Mouse (Mus musculus) stomach, embryonic 16.5 days (tissue): Measurements from ENCODE around the gene Cnnm2. TPM values are rescaled to one million over a fixed set of nuclear protein-coding genes. Genes with fewer than 3 reads are reported as not detected.

Experiments
- ATAC-seq: fragments of 200-750 bp; cut with Nextera tagmentation; 2 replicates; pipeline ENCODE4 v1.8.0; 2017; ENCODE audit warnings: moderate number of reproducible peaks, moderate TSS enrichment; ENCODE audit not compliant: insufficient read depth, low FRiP score
- H3K27ac ChIP-seq: fragments of 300-500 bp; sonication (generic); 2 replicates; pipeline ENCODE4 v1.5.1; 2014; ENCODE audit warnings: low read length
- H3K27me3 ChIP-seq: fragments of 300-500 bp; sonication (generic); 2 replicates; pipeline ENCODE4 v1.6.1; 2014; ENCODE audit warnings: low read length, control low read depth, mixed read lengths; ENCODE audit not compliant: control insufficient read depth, insufficient read depth
- H3K36me3 ChIP-seq: fragments of 300-500 bp; sonication (generic); 2 replicates; pipeline ENCODE4 v1.6.1; 2014; ENCODE audit warnings: low read length; ENCODE audit not compliant: control insufficient read depth, insufficient read depth
- H3K4me1 ChIP-seq: fragments of 300-500 bp; sonication (generic); 2 replicates; pipeline ENCODE4 v1.6.1; 2014; ENCODE audit warnings: low read length, control low read depth, mixed read lengths; ENCODE audit not compliant: control insufficient read depth, insufficient read depth
- H3K4me2 ChIP-seq: fragments of 300-500 bp; sonication (generic); 2 replicates; pipeline ENCODE4 v1.6.1; 2014; ENCODE audit warnings: low read depth, low read length, mixed read lengths
- H3K4me3 ChIP-seq: fragments of 300-500 bp; sonication (generic); replicated peaks from 2 replicates; pipeline ENCODE4 v1.5.1; 2014; ENCODE audit warnings: mild to moderate bottlenecking, low read length
- H3K9ac ChIP-seq: fragments of 300-500 bp; sonication (generic); 2 replicates; pipeline ENCODE4 v1.6.1; 2014; ENCODE audit warnings: low read length
- H3K9me3 ChIP-seq: fragments of 300-500 bp; sonication (generic); replicated peaks from 2 replicates; pipeline ENCODE4 v1.6.1; 2016; ENCODE audit warnings: low read length, control low read depth; ENCODE audit not compliant: control insufficient read depth
- WGBS: fragments of 180-500 bp; shearing (Covaris S2); extraction: QIAGEN DNeasy Blood & Tissue Kit; methylation state at CpG from one replicate; pipeline ENCODE4 v1.1.7; 2014; 5-methylcytosine and 5-hydroxymethylcytosine counted together
- polyA plus RNA-seq: library from polyadenylated mRNA; unstranded; fragments of >200 nt; fragmentation: Nextera tagmentation; extraction: Ambion mirVana; gene quantifications from 2 replicates; pipeline ENCODE4 v1.2.1, GENCODE M21; 2015

Cnnm2 gene
- polyA plus RNA-seq, 1 experiment from 2014 or later: 1.5 TPM

DNA sequence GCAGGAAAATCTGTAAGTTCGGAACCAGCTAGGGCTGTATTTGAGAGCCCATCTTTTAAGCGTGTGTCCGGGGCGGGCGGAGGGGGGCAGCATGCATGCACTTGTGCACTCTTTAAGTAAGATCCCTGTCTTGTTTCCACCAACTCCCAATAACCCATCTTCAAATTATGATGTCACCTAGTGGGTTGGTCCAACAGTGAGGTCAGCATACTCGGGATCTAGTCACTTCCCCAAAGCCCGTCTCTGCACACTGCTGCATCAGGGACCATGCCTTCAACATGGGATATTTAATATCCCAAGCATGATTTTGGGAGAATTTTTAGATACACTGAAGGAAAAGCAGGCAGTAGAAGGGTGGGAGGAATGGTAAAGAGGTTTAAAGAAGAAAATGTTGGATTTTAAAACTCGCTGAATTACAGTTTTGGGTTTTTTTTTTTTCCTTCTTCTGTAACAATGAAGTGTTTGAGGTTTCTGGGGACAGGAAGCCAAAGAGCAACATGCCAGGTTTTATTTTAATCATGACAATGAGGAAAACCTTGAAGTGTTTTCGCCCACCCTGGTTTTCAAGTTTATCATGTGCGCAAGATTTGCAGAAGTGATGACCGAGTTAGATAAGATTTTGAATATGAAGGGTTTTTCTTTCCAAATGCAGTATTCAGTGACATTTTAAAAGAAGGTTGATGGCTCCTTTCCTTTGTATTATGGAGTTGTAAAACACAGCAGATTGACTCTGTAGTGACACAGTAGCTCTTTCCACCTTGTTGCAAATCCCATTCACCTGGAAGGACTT is 76.1 kb downstream of the Cnnm2 start:
- H3K4me2 ChIP-seq: no peak overlapping the region
- no peaks in the 10 kb centered on the region for H3K4me1 ChIP-seq
- 83% methylated on average over 11 of the region's 11 CpGs for WGBS
- H3K4me3 ChIP-seq: no peak overlapping the region
- no peak overlapping the region for H3K9ac ChIP-seq
- H3K27me3 ChIP-seq: no peaks in the 10 kb centered on the region
- no peak overlapping the region for H3K27ac ChIP-seq
- no peaks in the 10 kb centered on the region for H3K36me3 ChIP-seq
- no peak for ATAC-seq
- no peaks in the 10 kb centered on the region for H3K9me3 ChIP-seq

DNA sequence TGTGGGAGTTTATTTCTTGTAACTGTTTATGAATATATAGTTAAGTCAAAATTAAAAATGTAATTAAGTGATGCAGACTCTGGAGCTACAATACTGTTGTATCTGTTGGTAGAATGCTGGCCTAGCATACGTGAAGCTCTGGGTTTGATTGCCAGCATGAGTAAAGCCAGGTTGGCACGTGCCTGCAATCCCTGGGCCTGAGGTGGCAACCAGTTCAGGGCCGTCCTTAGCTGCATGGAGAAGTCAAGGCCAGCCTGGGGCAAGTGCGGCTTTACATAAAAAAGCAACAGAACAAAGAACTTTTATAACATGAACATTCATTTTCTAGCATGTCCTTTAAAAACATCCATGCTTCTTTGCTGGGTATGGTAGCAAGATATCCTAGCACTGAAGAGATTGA is 79.6 kb downstream of the Cnnm2 start:
- no peak overlapping the region for H3K4me3 ChIP-seq
- ATAC-seq: no peak
- no peaks in the 10 kb centered on the region for H3K36me3 ChIP-seq
- H3K9me3 ChIP-seq: no peaks in the 10 kb centered on the region
- H3K4me1 ChIP-seq: no peaks in the 10 kb centered on the region
- no peak overlapping the region for H3K9ac ChIP-seq
- no peak overlapping the region for H3K4me2 ChIP-seq
- 81% methylated on average over 4 of the region's 4 CpGs for WGBS
- no peak overlapping the region for H3K27ac ChIP-seq
- no peaks in the 10 kb centered on the region for H3K27me3 ChIP-seq

GRCm38 (mm10) chr19:46843030-46843429 is 81.6 kb downstream of the Cnnm2 start:
- whole genome bisulfite sequencing: 57% methylated on average over 2 of the region's 2 CpGs
- H3K27ac ChIP-seq: peak overlapping the region; percentile 17; the same call in 1 of the 2 replicates

GRCm38 (mm10) chr19:46846056-46846455 is 84.7 kb downstream of the Cnnm2 start:
- Histone ChIP-seq H3K9ac (no peak overlapping the region), H3K4me3 (no peak overlapping the region), H3K4me1 (no peaks in the 10 kb centered on the region), H3K4me2 (no peak overlapping the region), H3K27ac (no peak overlapping the region), H3K9me3 (no peaks in the 10 kb centered on the region), H3K36me3 (no peaks in the 10 kb centered on the region), H3K27me3 (no peaks in the 10 kb centered on the region)
- no peak for ATAC-seq
- 76% methylated on average over 7 of the region's 7 CpGs for WGBS

More at GRCm38 (mm10) chr19:46843030-46843429, 81.6 kb downstream of the Cnnm2 start:
- Histone ChIP-seq H3K9ac (no peak overlapping the region), H3K36me3 (no peaks in the 10 kb centered on the region), H3K4me1 (no peaks in the 10 kb centered on the region), H3K9me3 (no peaks in the 10 kb centered on the region), H3K4me2 (no peak overlapping the region), H3K27me3 (no peaks in the 10 kb centered on the region), H3K4me3 (no peak overlapping the region)
- ATAC-seq: no peak

GRCm38 (mm10) chr19:46846459-46846858 is 85.1 kb downstream of the Cnnm2 start:
- H3K9me3 ChIP-seq: no peaks in the 10 kb centered on the region
- H3K4me3 ChIP-seq: no peak overlapping the region
- no peak for ATAC-seq
- no peak overlapping the region for H3K9ac ChIP-seq
- no peak overlapping the region for H3K4me2 ChIP-seq
- 80% methylated on average over 5 of the region's 5 CpGs for WGBS
- no peaks in the 10 kb centered on the region for H3K36me3 ChIP-seq
- no peaks in the 10 kb centered on the region for H3K27me3 ChIP-seq
- no peaks in the 10 kb centered on the region for H3K4me1 ChIP-seq
- H3K27ac ChIP-seq: no peak overlapping the region

DNA sequence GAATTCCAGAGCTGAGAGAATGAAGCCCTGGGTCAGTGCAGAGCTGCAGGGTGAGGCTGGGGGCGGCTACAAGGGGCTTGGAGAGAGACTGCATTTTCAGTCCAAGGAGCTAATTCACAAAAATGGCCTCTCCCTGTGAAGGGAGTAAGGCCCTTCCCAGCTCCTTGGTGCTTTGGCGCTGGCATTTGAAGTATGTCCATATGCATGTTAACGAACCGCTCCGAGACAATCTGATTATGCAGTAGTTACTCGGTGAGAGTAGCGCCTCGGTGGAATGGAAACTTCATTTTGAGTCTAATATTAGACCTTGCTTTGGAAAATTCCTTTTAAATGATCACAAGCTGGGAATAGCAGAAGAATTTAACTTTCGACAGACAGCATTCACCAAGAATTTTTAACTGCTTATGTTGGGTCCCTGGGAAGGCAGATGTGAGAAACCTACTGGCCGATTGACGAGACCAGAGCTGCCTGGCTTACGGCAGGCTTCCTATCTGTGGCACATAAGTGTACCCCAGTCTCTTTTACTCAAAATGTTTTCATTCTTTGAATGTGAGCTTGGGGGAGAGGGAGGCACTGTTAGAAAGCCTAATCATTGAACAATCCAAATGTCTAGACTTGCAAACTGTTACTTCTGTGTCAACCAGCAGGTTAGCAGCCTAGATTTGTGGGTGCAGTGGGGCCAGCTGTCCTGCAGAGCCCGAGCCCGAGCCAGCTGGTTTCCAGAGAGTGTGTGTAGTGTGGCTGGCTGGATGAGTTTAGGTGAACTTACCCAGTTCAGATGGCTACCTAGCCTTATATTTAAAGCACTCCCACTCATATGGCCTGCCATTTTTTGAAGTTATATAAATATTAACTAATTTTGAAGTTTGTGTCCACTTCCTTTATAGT is 87.2 kb downstream of the Cnnm2 start:
- 69% methylated on average over 14 of the region's 14 CpGs for WGBS
- Histone ChIP-seq H3K4me1 (no peaks in the 10 kb centered on the region), H3K36me3 (no peaks in the 10 kb centered on the region), H3K27ac (no peak overlapping the region; the same call in 1 of the 2 replicates), H3K4me2 (no peak overlapping the region), H3K9me3 (no peaks in the 10 kb centered on the region), H3K9ac (no peak overlapping the region), H3K4me3 (no peak overlapping the region), H3K27me3 (no peaks in the 10 kb centered on the region)
- no peak for ATAC-seq

GRCm38 (mm10) chr19:46849443-46849997 is 88.1 kb downstream of the Cnnm2 start:
- no peak overlapping the region for H3K4me3 ChIP-seq
- no peak overlapping the region for H3K9ac ChIP-seq
- no peaks in the 10 kb centered on the region for H3K4me1 ChIP-seq
- no peak overlapping the region for H3K27ac ChIP-seq
- 61% methylated on average over 9 of the region's 9 CpGs for WGBS
- H3K4me2 ChIP-seq: no peak overlapping the region
- peak; percentile 74 for ATAC-seq
- no peaks in the 10 kb centered on the region for H3K36me3 ChIP-seq
- H3K27me3 ChIP-seq: no peaks in the 10 kb centered on the region
- no peaks in the 10 kb centered on the region for H3K9me3 ChIP-seq

- no peak overlapping the region for H3K9ac ChIP-seq
- ATAC-seq: no peak
- H3K4me3 ChIP-seq: no peak overlapping the region
- no peaks in the 10 kb centered on the region for H3K9me3 ChIP-seq
- no peaks in the 10 kb centered on the region for H3K27me3 ChIP-seq
- H3K36me3 ChIP-seq: no peaks in the 10 kb centered on the region
- no peak overlapping the region for H3K4me2 ChIP-seq
- H3K4me1 ChIP-seq: no peaks in the 10 kb centered on the region
- H3K27ac ChIP-seq: no peak overlapping the region
- 43% methylated on average over 6 of the region's 6 CpGs for WGBS
Observed at GRCm38 (mm10) chr19:46856232-46856631, 94.8 kb downstream of the Cnnm2 start.

GRCm38 (mm10) chr19:46856780-46857179 is 95.4 kb downstream of the Cnnm2 start:
- no peak for ATAC-seq
- Histone ChIP-seq H3K27me3 (no peaks in the 10 kb centered on the region), H3K36me3 (no peaks in the 10 kb centered on the region), H3K4me3 (no peak overlapping the region), H3K9ac (no peak overlapping the region), H3K4me1 (no peaks in the 10 kb centered on the region), H3K9me3 (no peaks in the 10 kb centered on the region), H3K27ac (no peak overlapping the region), H3K4me2 (no peak overlapping the region)
- WGBS: 30% methylated on average over 10 of the region's 10 CpGs
